9 mouse cellular contexts compared by ENCODE assay signal in genomic region chr6:31324717-31325116, GRCm38 (mm10).
DNase-seq lines count a peak whose midpoint lies in the region.
"Had no signal": no experiment of that assay in that cellular context is flagged by ENCODE, and none has a peak within 500 bp of the region (broad histone marks: within the 10 kb centered on the region; RNA-seq: fewer than 3 reads in every experiment).

No protein-coding gene starts in this region.

- no peaks in the 10 kb centered on the region for H3K9me3 ChIP-seq in limb, embryonic 10.5 days (replicated peaks)
- H3K9me3 ChIP-seq: embryonic facial prominence, embryonic 10.5 days had no signal

- no peaks in the 10 kb centered on the region for H3K36me3 ChIP-seq in limb, embryonic 10.5 days
- H3K36me3 ChIP-seq: embryonic facial prominence, embryonic 10.5 days had no signal

- no peak overlapping the region for H3K4me3 ChIP-seq in limb, embryonic 10.5 days
- H3K4me3 ChIP-seq: embryonic facial prominence, embryonic 10.5 days had no signal

- peak; percentile 53 to 68 for DNase-seq in layer of hippocampus, adult 8-10 months (ENCODE audit: low spot score in 2 of 2)
- DNase-seq in layer of hippocampus, postnatal 36 days: no peak
- DNase-seq in T-cell, adult 2 months (ENCODE audit: low spot score): peak; percentile 19
- peak; percentile 83 for DNase-seq in induced T-regulatory cell, adult 2 months (ENCODE audit: low read depth)
- peak; percentile 23 for DNase-seq in right cerebral cortex, postnatal 14 days
- no peak for DNase-seq in thymus, postnatal 0 days (ENCODE audit: low spot score)
- DNase-seq in thymus, postnatal 10 days (ENCODE audit: low spot score in 2 of 2): no peak
- no peak for DNase-seq in limb, embryonic 10.5 days (ENCODE audit: low spot score)

- peaks cover 4% of the 10 kb centered on the region; the same call in 1 of the 2 replicates for H3K4me1 ChIP-seq in limb, embryonic 10.5 days

- no peak overlapping the region for H3K27ac ChIP-seq in limb, embryonic 10.5 days
- H3K27ac ChIP-seq: embryonic facial prominence, embryonic 10.5 days had no signal

- WGBS in limb, embryonic 10.5 days: 75% methylated on average over 6 of the region's 6 CpGs

- H3K27me3 ChIP-seq in limb, embryonic 10.5 days (ENCODE audit: low read depth, poor library complexity, severe bottlenecking): no peaks in the 10 kb centered on the region

Comparison
In these comparisons a context has a peak if more than half of its experiments do, and no peak if none do; other contexts are left out.
1. DNase-seq: peak in layer of hippocampus, adult 8-10 months (2 of 2), T-cell, adult 2 months (single experiment), induced T-regulatory cell, adult 2 months (single experiment) and right cerebral cortex, postnatal 14 days (single experiment); none in layer of hippocampus, postnatal 36 days (0 of 2), thymus, postnatal 0 days (single experiment), thymus, postnatal 10 days (0 of 2) and limb, embryonic 10.5 days (single experiment).